Mouse (Mus musculus) ES-E14 (cell line): ENCODE results near the gene Cpa5. TPM values are rescaled to one million over a fixed set of nuclear protein-coding genes. Genes with fewer than 3 reads are reported as not detected.

Experiments used
- DNase-seq: peaks from one replicate; pipeline ENCODE4 v3.0.0-alpha.2; 2013; ENCODE audit warnings: low read depth, low spot score
- H3K27ac ChIP-seq: 2 replicates; pipeline ENCODE4 v1.5.1; 2012; ENCODE audit warnings: low read depth, mild to moderate bottlenecking, low read length, moderate library complexity, mixed read lengths; ENCODE audit not compliant: poor library complexity, insufficient read depth, severe bottlenecking
- H3K36me3 ChIP-seq: 2 replicates; pipeline ENCODE4 v1.6.1; 2012; ENCODE audit warnings: mild to moderate bottlenecking, low read length, moderate library complexity, mixed read lengths; ENCODE audit not compliant: control insufficient read depth, poor library complexity, insufficient read depth, severe bottlenecking
- H3K4me1 ChIP-seq, 2 experiments: fragments of 150-350 bp in 1 of 2; sonication (generic) in 1 of 2; 2 replicates each; pipeline ENCODE4 v1.6.1; 2012; ENCODE audit warnings: low read length in 2 of 2, mild to moderate bottlenecking in 1 of 2, mixed read lengths in 1 of 2; ENCODE audit not compliant: control insufficient read depth in 2 of 2, insufficient read depth in 2 of 2, poor library complexity in 1 of 2
- H3K4me3 ChIP-seq, 2 experiments: fragments of 150-350 bp in 1 of 2; sonication (generic) in 1 of 2; 2 replicates each; pipeline ENCODE4 v1.5.1; 2012; ENCODE audit warnings: low read length in 2 of 2, low read depth in 1 of 2, mild to moderate bottlenecking in 1 of 2, mixed read lengths in 1 of 2; ENCODE audit not compliant: insufficient read depth in 1 of 2, poor library complexity in 1 of 2, severe bottlenecking in 1 of 2
- H3K9ac ChIP-seq: 2 replicates; pipeline ENCODE4 v1.6.1; 2012; ENCODE audit warnings: low read depth, mild to moderate bottlenecking, low read length, mixed read lengths; ENCODE audit not compliant: poor library complexity, insufficient read depth, severe bottlenecking
- H3K9me3 ChIP-seq: fragments of 150-350 bp; sonication (generic); 2 replicates; pipeline ENCODE4 v1.6.1; 2012; ENCODE audit warnings: low read depth, mild to moderate bottlenecking, low read length; ENCODE audit not compliant: control insufficient read depth, insufficient read depth
- CHD2 ChIP-seq: IDR thresholded peaks from 2 replicates; pipeline ENCODE4 v1.6.1; 2014; ENCODE audit warnings: mild to moderate bottlenecking, low read depth, low read length, inconsistent platforms
- HCFC1 ChIP-seq: IDR thresholded peaks from 2 replicates; pipeline ENCODE4 v1.6.1; 2012; ENCODE audit warnings: low read length, inconsistent platforms, borderline replicate concordance; ENCODE audit not compliant: insufficient read depth
- MAFK ChIP-seq: IDR thresholded peaks from 2 replicates; pipeline ENCODE4 v1.6.1; 2014; ENCODE audit warnings: mild to moderate bottlenecking, low read depth, low read length, inconsistent platforms; ENCODE audit not compliant: insufficient read depth
- ZC3H11A ChIP-seq: IDR thresholded peaks from 2 replicates; pipeline ENCODE4 v1.6.1; 2012; ENCODE audit warnings: low read depth, mild to moderate bottlenecking, inconsistent platforms, low read length, borderline replicate concordance
- ZNF384 ChIP-seq: IDR thresholded peaks from 2 replicates; pipeline ENCODE4 v1.6.1; 2012; ENCODE audit warnings: low read depth, low read length, inconsistent platforms
- in situ Hi-C, 2 experiments: fragments of 600-800 bp; cut with MboI; formaldehyde crosslinking; loops; one replicate each; pipeline ENCODE4 v1.15.1; 2025; ENCODE audit warnings: low sequenced_read_pairs in 2 of 2, inconsistent platforms in 1 of 2; ENCODE audit not compliant: unreplicated experiment in 2 of 2
- total RNA-seq: library from RNA; depleted of rRNA; stranded (reverse); fragments of 300-350 nt; gene quantifications from 2 replicates; pipeline ENCODE4 v1.2.3, GENCODE M21; 2012

The Cpa5 gene
- total RNA-seq, 1 experiment = not detected

GRCm38 (mm10) chr6:30628152-30628551 lies 17.3 kb downstream of the Cpa5 start:
- no peak overlapping the region for H3K27ac ChIP-seq
- in situ Hi-C loops = no loop called here
- H3K4me3 ChIP-seq = no peak overlapping the region
- no peaks in the 10 kb centered on the region for H3K36me3 ChIP-seq
- no peak for TF ChIP-seq ZC3H11A
- TF ChIP-seq ZNF384 = no peak
- no peak for TF ChIP-seq HCFC1
- TF ChIP-seq MAFK = no peak
- no peak for TF ChIP-seq CHD2
- DNase-seq = no peak
- no peak overlapping the region for H3K9ac ChIP-seq
- no peaks in the 10 kb centered on the region for H3K9me3 ChIP-seq
- no peaks in the 10 kb centered on the region for H3K4me1 ChIP-seq

- Histone ChIP-seq H3K27ac (no peak overlapping the region), H3K4me1 (no peaks in the 10 kb centered on the region)
- in situ Hi-C loops = no loop called here
Observed at GRCm38 (mm10) chr6:30629989-30630388, 19.2 kb downstream of the Cpa5 start.

GRCm38 (mm10) chr6:30635361-30635862 lies 24.6 kb downstream of the Cpa5 start:
- no peak for TF ChIP-seq CHD2
- no peak for TF ChIP-seq MAFK
- TF ChIP-seq ZC3H11A = no peak
- TF ChIP-seq ZNF384 = no peak
- TF ChIP-seq HCFC1 = no peak
- H3K36me3 ChIP-seq = no peaks in the 10 kb centered on the region
- H3K27ac ChIP-seq = no peak overlapping the region
- in situ Hi-C loops = no loop called here
- H3K4me1 ChIP-seq = no peaks in the 10 kb centered on the region
- H3K9me3 ChIP-seq = no peaks in the 10 kb centered on the region
- no peak overlapping the region for H3K9ac ChIP-seq
- H3K4me3 ChIP-seq = no peak overlapping the region
- no peak for DNase-seq

More at GRCm38 (mm10) chr6:30629989-30630388, 19.2 kb downstream of the Cpa5 start:
- no peak overlapping the region for H3K4me3 ChIP-seq
- DNase-seq = no peak
- no peak for TF ChIP-seq ZNF384
- no peak for TF ChIP-seq MAFK
- no peak for TF ChIP-seq ZC3H11A
- TF ChIP-seq CHD2 = no peak
- TF ChIP-seq HCFC1 = no peak
- no peak overlapping the region for H3K9ac ChIP-seq
- H3K9me3 ChIP-seq = no peaks in the 10 kb centered on the region
- H3K36me3 ChIP-seq = no peaks in the 10 kb centered on the region

GRCm38 (mm10) chr6:30636186-30636842 lies 25.5 kb downstream of the Cpa5 start:
- in situ Hi-C loops = no loop called here
- Histone ChIP-seq H3K4me1 (no peaks in the 10 kb centered on the region), H3K4me3 (no peak overlapping the region), H3K27ac (no peak overlapping the region), H3K9me3 (no peaks in the 10 kb centered on the region), H3K9ac (no peak overlapping the region), H3K36me3 (no peaks in the 10 kb centered on the region)
- TF ChIP-seq CHD2 = no peak
- no peak for TF ChIP-seq MAFK
- no peak for TF ChIP-seq ZC3H11A
- TF ChIP-seq HCFC1 = no peak
- no peak for TF ChIP-seq ZNF384
- DNase-seq = no peak
